Mouse (Mus musculus) midbrain, embryonic 14.5 days (tissue): ENCODE data around the gene Midn. TPM values are rescaled to one million over a fixed set of nuclear protein-coding genes. Genes with fewer than 3 reads are reported as not detected.

ENCODE experiments used
- ATAC-seq: fragments of 200-750 bp; cut with Nextera tagmentation; 2 replicates; pipeline ENCODE4 v1.8.0; 2017; ENCODE audit warnings: moderate number of reproducible peaks, moderate library complexity; ENCODE audit not compliant: low FRiP score, low TSS enrichment
- DNase-seq: peaks from one replicate; pipeline ENCODE4 v3.0.0-alpha.2; 2015
- H3K27ac ChIP-seq: fragments of 300-500 bp; sonication (generic); replicated peaks from 2 replicates; pipeline ENCODE4 v1.5.1; 2014; ENCODE audit warnings: mild to moderate bottlenecking, low read depth, low read length, moderate library complexity
- H3K27me3 ChIP-seq: fragments of 300-500 bp; sonication (generic); 2 replicates; pipeline ENCODE4 v1.6.1; 2014; ENCODE audit warnings: low read length, control low read depth, mixed read lengths; ENCODE audit not compliant: control insufficient read depth, insufficient read depth
- H3K36me3 ChIP-seq: fragments of 300-500 bp; sonication (generic); 2 replicates; pipeline ENCODE4 v1.6.1; 2014; ENCODE audit warnings: low read length, control low read depth; ENCODE audit not compliant: control insufficient read depth, insufficient read depth
- H3K4me1 ChIP-seq: fragments of 300-500 bp; sonication (generic); 2 replicates; pipeline ENCODE4 v1.6.1; 2014; ENCODE audit warnings: mild to moderate bottlenecking, antibody characterized with exemption, low read length, control low read depth; ENCODE audit not compliant: control insufficient read depth, insufficient read depth
- H3K4me2 ChIP-seq: fragments of 300-500 bp; sonication (generic); 2 replicates; pipeline ENCODE4 v1.6.1; 2014; ENCODE audit warnings: mild to moderate bottlenecking, low read length, moderate library complexity
- H3K4me3 ChIP-seq: fragments of 300-500 bp; sonication (generic); replicated peaks from 2 replicates; pipeline ENCODE4 v1.5.1; 2014; ENCODE audit warnings: low read depth, low read length
- H3K9ac ChIP-seq: fragments of 300-500 bp; sonication (generic); replicated peaks from 2 replicates; pipeline ENCODE4 v1.6.1; 2014; ENCODE audit warnings: mild to moderate bottlenecking, low read length, moderate library complexity
- H3K9me3 ChIP-seq: fragments of 300-500 bp; sonication (generic); 2 replicates; pipeline ENCODE4 v1.6.1; 2016; ENCODE audit warnings: low read length, control low read depth, mixed read lengths; ENCODE audit not compliant: control insufficient read depth
- WGBS: fragments of 180-500 bp; shearing (Covaris S2); extraction: QIAGEN DNeasy Blood & Tissue Kit; methylation state at CpG from one replicate; pipeline ENCODE4 v1.1.7; 2014; 5-methylcytosine and 5-hydroxymethylcytosine counted together
- polyA plus RNA-seq: library from polyadenylated mRNA; unstranded; fragments of >200 nt; fragmentation: Nextera tagmentation; extraction: Ambion mirVana; gene quantifications from 2 replicates; pipeline ENCODE4 v1.2.1, GENCODE M21; 2014

The Midn gene
- polyA plus RNA-seq, 1 experiment from 2014 or later: 62.6 TPM

- H3K4me3 ChIP-seq: peak within 1 kb of the TSS; percentile 80
- peaks cover 38% of the 10 kb centered on the region for H3K4me1 ChIP-seq
- H3K27ac ChIP-seq: peak within 1 kb of the TSS; percentile 94
- DNase-seq (peak; percentile 90), ATAC-seq (peak; percentile 11; the same call in 1 of the 2 replicates)
- H3K36me3 ChIP-seq: peaks cover 31% of the 10 kb centered on the region
- H3K9ac ChIP-seq: peak within 1 kb of the TSS; percentile 93
- no peaks in the 10 kb centered on the region; the same call in 1 of the 2 replicates for H3K27me3 ChIP-seq
- no peaks in the 10 kb centered on the region for H3K9me3 ChIP-seq
- peak within 1 kb of the TSS; percentile 93 for H3K4me2 ChIP-seq
- under 1% methylated on average over 91 of the region's 94 CpGs for WGBS
Observed at GRCm38 (mm10) chr10:80138553-80139438, 9.3 kb upstream of the Midn start, which contains the start of gene Atp5d. TSS of gene Atp5d (plus strand) at chr10:80138632.

- Histone ChIP-seq H3K27ac (peak overlapping the region; percentile 94), H3K4me1 (peaks cover 38% of the 10 kb centered on the region), H3K9ac (peak overlapping the region; percentile 93), H3K4me2 (peak overlapping the region; percentile 93), H3K4me3 (peak overlapping the region; percentile 80), H3K27me3 (no peaks in the 10 kb centered on the region; the same call in 1 of the 2 replicates), H3K9me3 (no peaks in the 10 kb centered on the region), H3K36me3 (peaks cover 31% of the 10 kb centered on the region)
- ATAC-seq: peak; percentile 15; the same call in 1 of the 2 replicates
- 2% methylated on average over 10 of the region's 10 CpGs for WGBS
- DNase-seq: no peak
Observed at GRCm38 (mm10) chr10:80139439-80139775, 8.7 kb upstream of the Midn start.

- ATAC-seq (no peak), DNase-seq (no peak)
- Histone ChIP-seq H3K9ac (no peak overlapping the region), H3K9me3 (no peaks in the 10 kb centered on the region), H3K27ac (peak overlapping the region; percentile 94; the same call in 1 of the 2 replicates), H3K4me1 (peaks cover 38% of the 10 kb centered on the region), H3K4me3 (peak overlapping the region; percentile 80; the same call in 1 of the 2 replicates), H3K4me2 (peak overlapping the region; percentile 93; the same call in 1 of the 2 replicates), H3K27me3 (no peaks in the 10 kb centered on the region; the same call in 1 of the 2 replicates), H3K36me3 (peaks cover 31% of the 10 kb centered on the region)
- WGBS: 74% methylated on average over 11 of the region's 11 CpGs
Observed at GRCm38 (mm10) chr10:80139975-80140665, 8.0 kb upstream of the Midn start.

GRCm38 (mm10) chr10:80140666-80141035 lies 7.4 kb upstream of the Midn start, which contains the start of gene Cbarp:
TSS of gene Cbarp (minus strand) at chr10:80140835.
- Histone ChIP-seq H3K4me2 (peak within 1 kb of the TSS; percentile 94), H3K9me3 (no peaks in the 10 kb centered on the region), H3K27me3 (no peaks in the 10 kb centered on the region; the same call in 1 of the 2 replicates), H3K9ac (peak within 1 kb of the TSS; percentile 88; the same call in 1 of the 2 replicates), H3K36me3 (peaks cover 30% of the 10 kb centered on the region), H3K4me3 (peak within 1 kb of the TSS; percentile 80), H3K27ac (peak within 1 kb of the TSS; percentile 94), H3K4me1 (peaks cover 38% of the 10 kb centered on the region)
- 78% methylated on average over 10 of the region's 10 CpGs for WGBS
- no peak for ATAC-seq
- no peak for DNase-seq

- Histone ChIP-seq H3K4me2 (peak overlapping the region; percentile 94), H3K27ac (peak overlapping the region; percentile 87), H3K4me1 (peaks cover 34% of the 10 kb centered on the region), H3K27me3 (no peaks in the 10 kb centered on the region; the same call in 1 of the 2 replicates), H3K9me3 (no peaks in the 10 kb centered on the region), H3K36me3 (peaks cover 27% of the 10 kb centered on the region), H3K9ac (peak overlapping the region; percentile 88; the same call in 1 of the 2 replicates), H3K4me3 (peak overlapping the region; percentile 73)
- DNase-seq (peak; percentile 96), ATAC-seq (peak; percentile 59)
- WGBS: 1% methylated on average over 29 of the region's 29 CpGs
Observed at GRCm38 (mm10) chr10:80141243-80141642, 6.8 kb upstream of the Midn start.

GRCm38 (mm10) chr10:80141786-80142529 lies 6.1 kb upstream of the Midn start:
- Histone ChIP-seq H3K9me3 (no peaks in the 10 kb centered on the region), H3K9ac (peak overlapping the region; percentile 88), H3K4me3 (peak overlapping the region; percentile 73), H3K36me3 (peaks cover 26% of the 10 kb centered on the region), H3K4me2 (peak overlapping the region; percentile 94), H3K27ac (peak overlapping the region; percentile 87), H3K27me3 (no peaks in the 10 kb centered on the region; the same call in 1 of the 2 replicates), H3K4me1 (peaks cover 27% of the 10 kb centered on the region)
- 1% methylated on average over 43 of the region's 43 CpGs for WGBS
- peak; percentile 99 for DNase-seq
- peak; percentile 82 for ATAC-seq

- Histone ChIP-seq H3K4me2 (peak overlapping the region; percentile 94), H3K4me3 (peak overlapping the region; percentile 73), H3K27ac (peak overlapping the region; percentile 87), H3K27me3 (no peaks in the 10 kb centered on the region), H3K9ac (peak overlapping the region; percentile 88), H3K9me3 (no peaks in the 10 kb centered on the region), H3K36me3 (peaks cover 26% of the 10 kb centered on the region), H3K4me1 (peaks cover 21% of the 10 kb centered on the region)
- WGBS: 0% methylated on average over 15 of the region's 15 CpGs
- DNase-seq (no peak), ATAC-seq (no peak)
Observed at GRCm38 (mm10) chr10:80142530-80142925, 5.5 kb upstream of the Midn start.

GRCm38 (mm10) chr10:80143664-80144063 lies 4.4 kb upstream of the Midn start:
- 89% methylated on average over 7 of the region's 7 CpGs for WGBS
- H3K9me3 ChIP-seq: no peaks in the 10 kb centered on the region
- H3K4me3 ChIP-seq: no peak overlapping the region
- H3K27me3 ChIP-seq: no peaks in the 10 kb centered on the region
- H3K4me2 ChIP-seq: no peak overlapping the region
- H3K27ac ChIP-seq: no peak overlapping the region
- no peak for ATAC-seq
- no peak for DNase-seq
- peaks cover 12% of the 10 kb centered on the region for H3K4me1 ChIP-seq
- H3K36me3 ChIP-seq: peaks cover 26% of the 10 kb centered on the region
- H3K9ac ChIP-seq: no peak overlapping the region
